Mouse (Mus musculus): Measurements from ENCODE around the gene Sgca.

DNA sequence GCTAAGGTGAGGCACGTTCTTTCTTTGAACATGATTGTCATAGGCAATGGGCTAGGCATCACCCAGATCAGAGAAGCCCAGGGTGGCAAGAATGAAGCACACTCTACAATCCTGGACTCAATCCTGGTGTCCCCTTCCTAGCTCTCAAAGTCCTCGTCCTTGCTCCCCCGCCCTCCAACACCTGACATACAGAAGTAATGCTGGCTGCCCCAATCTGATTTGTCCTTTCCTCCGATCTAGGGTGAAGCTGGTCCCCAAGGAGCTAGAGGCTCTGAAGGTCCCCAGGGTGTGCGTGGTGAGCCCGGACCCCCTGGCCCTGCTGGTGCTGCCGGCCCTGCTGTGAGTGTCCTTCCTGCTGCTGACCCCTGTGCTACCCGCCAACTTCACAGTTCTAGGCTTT is 34.4 kb downstream of the Sgca start:
- TF ChIP-seq CTCF (conservative IDR thresholded peaks at IDR 0.05; ENCODE audit: low read length) (no peak), POU5F1 (IDR thresholded peaks at IDR 0.05; ENCODE audit: borderline replicate concordance, low read length) (no peak)
